Mouse (Mus musculus) cerebellum, adult 2 months (tissue): Measurements from ENCODE around the gene Smug1.

Source experiments
- CTCF ChIP-seq: fragments of 200-500 bp; IDR thresholded peaks from 2 replicates; pipeline ENCODE4 v1.5.1; 2011; ENCODE audit warnings: low read depth, mild to moderate bottlenecking, control low read depth, low read length, moderate library complexity, borderline replicate concordance; ENCODE audit not compliant: insufficient read depth
- POLR2A ChIP-seq: fragments of 200-500 bp; IDR thresholded peaks from 2 replicates; pipeline ENCODE4 v1.6.1; 2011; ENCODE audit warnings: low read length, control low read depth, borderline replicate concordance; ENCODE audit not compliant: insufficient read depth

DNA sequence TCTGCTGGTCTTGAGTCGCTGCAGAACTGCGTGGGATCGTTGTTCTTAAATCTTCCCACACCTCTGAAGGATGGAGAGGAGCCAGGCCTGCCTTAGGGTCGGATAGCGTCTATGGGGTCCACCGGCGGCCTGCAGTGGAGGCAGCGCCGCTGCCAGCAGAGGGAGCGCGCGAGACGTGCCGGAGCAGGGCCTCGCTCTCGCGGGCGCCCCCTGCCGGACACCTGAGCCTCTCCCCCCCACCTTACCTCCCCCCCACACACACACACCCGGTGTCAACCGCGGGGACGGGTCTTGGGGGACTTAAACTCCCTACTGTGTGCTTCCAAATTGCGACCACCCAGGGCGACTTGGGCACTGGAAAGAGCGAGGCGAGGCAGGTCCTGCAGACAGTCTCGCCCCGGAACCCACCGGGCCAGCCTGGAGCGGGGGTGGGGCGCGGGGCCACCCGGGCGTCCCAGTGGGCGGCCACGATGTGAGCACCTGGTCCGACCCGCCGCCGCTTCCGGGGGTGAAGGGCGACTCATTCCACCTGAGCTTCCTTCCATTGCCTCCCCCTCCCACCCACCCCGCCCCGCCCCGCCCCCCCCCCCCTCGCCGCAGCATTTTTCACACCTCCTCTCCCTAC is 15.4 kb upstream of the Smug1 start:
- TF ChIP-seq CTCF (peak; percentile 95), POLR2A (no peak)
